Mouse (Mus musculus): ENCODE data around the gene Lamtor5.
"Not testable (repeated sequence)": the region's sequence is repeated elsewhere in the genome, so short reads cannot be mapped to it uniquely, and the experiment has no call there.

DNA sequence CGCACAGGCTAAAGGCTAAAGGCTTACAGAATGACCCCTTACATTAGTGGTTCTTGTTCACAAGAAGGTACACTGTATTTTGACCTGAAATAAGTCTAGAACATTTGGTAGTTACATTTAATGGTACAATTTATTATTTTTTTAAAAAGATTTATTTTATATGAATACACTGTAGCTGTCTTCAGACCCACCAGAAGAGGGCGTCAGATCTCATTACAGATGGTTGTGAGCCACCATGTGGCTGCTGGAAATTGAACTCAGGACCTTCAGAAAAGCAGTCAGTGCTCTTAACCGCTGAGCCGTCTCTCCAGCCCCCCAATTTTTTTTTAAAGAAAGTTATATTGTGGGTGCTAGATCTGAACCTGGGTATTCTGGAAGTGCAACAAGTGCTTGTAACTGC, 18.3 kb downstream of the Lamtor5 start:
- not testable (repeated sequence) for TF ChIP-seq CTCF (IDR thresholded peaks at IDR 0.05; ENCODE audit: low read depth); EP300 (optimal IDR thresholded peaks at IDR 0.05)

Data from stomach, postnatal 0 days (tissue).